Mouse (Mus musculus): ENCODE data around the gene Spx. TPM values are rescaled to one million over a fixed set of nuclear protein-coding genes. Genes with fewer than 3 reads are reported as not detected.

Gene Spx
- polyA plus RNA-seq, 1 experiment from 2014 or later = 0.67 TPM

- H3K36me3 ChIP-seq (ENCODE audit: control insufficient read depth, insufficient read depth, low read length) = no peaks in the 10 kb centered on the region
- 56% methylated on average over 14 of the region's 14 CpGs for WGBS
- H3K27ac ChIP-seq (ENCODE audit: low read length) = no peak overlapping the region
- peak; percentile 71 for ATAC-seq (ENCODE audit: insufficient read depth, low FRiP score)
- no peak overlapping the region for H3K4me3 ChIP-seq (replicated peaks; ENCODE audit: low read length)
- no peaks in the 10 kb centered on the region for H3K27me3 ChIP-seq (ENCODE audit: control insufficient read depth, insufficient read depth, low read length)
- H3K9ac ChIP-seq (ENCODE audit: low read length) = no peak overlapping the region
- H3K9me3 ChIP-seq (replicated peaks; ENCODE audit: control insufficient read depth, low read length) = no peaks in the 10 kb centered on the region
- H3K4me1 ChIP-seq (ENCODE audit: control insufficient read depth, insufficient read depth, low read length) = peaks cover 4% of the 10 kb centered on the region; the same call in 1 of the 2 replicates
- 0 out of 2 replicates have a peak overlapping the region, but pooled peaks have one; percentile 6 for H3K4me2 ChIP-seq (ENCODE audit: low read depth, low read length)
Observed at GRCm38 (mm10) chr6:142459017-142459678, 45.9 kb downstream of the Spx start.

GRCm38 (mm10) chr6:142462194-142462593 lies 49.0 kb downstream of the Spx start:
- Histone ChIP-seq H3K4me3 (replicated peaks; ENCODE audit: low read length) (no peak overlapping the region), H3K4me1 (ENCODE audit: control insufficient read depth, insufficient read depth, low read length) (peaks cover 4% of the 10 kb centered on the region; the same call in 1 of the 2 replicates), H3K9ac (ENCODE audit: low read length) (no peak overlapping the region), H3K27me3 (ENCODE audit: control insufficient read depth, insufficient read depth, low read length) (no peaks in the 10 kb centered on the region), H3K9me3 (replicated peaks; ENCODE audit: control insufficient read depth, low read length) (no peaks in the 10 kb centered on the region), H3K27ac (ENCODE audit: low read length) (no peak overlapping the region), H3K36me3 (ENCODE audit: control insufficient read depth, insufficient read depth, low read length) (no peaks in the 10 kb centered on the region), H3K4me2 (ENCODE audit: low read depth, low read length) (no peak overlapping the region)
- WGBS = 68% methylated on average over 6 of the region's 6 CpGs
- no peak for ATAC-seq (ENCODE audit: insufficient read depth, low FRiP score)

Other genes with a start within 250 kb of the Spx start
- not detected in 2 replicates for gene Slco1a6, start 204.9 kb upstream of the Spx start, polyA plus RNA-seq (2015; fragmentation: Nextera tagmentation; extraction: Ambion mirVana)
- 62.2 and 72.9 TPM in 2 replicates for gene Iapp, start 115.0 kb upstream of the Spx start, polyA plus RNA-seq (2015; fragmentation: Nextera tagmentation; extraction: Ambion mirVana)
- gene Slco1a5, start 90.5 kb upstream of the Spx start, polyA plus RNA-seq (2015; fragmentation: Nextera tagmentation; extraction: Ambion mirVana) = 0.08 and 0.25 TPM in 2 replicates
- gene Pyroxd1, start 67.8 kb upstream of the Spx start, polyA plus RNA-seq (2015; fragmentation: Nextera tagmentation; extraction: Ambion mirVana) = 18.5 and 19.0 TPM in 2 replicates
- 22.8 and 25.9 TPM in 2 replicates for gene Recql, start 26.4 kb upstream of the Spx start, polyA plus RNA-seq (2015; fragmentation: Nextera tagmentation; extraction: Ambion mirVana)
- 84.8 and 91.8 TPM in 2 replicates for gene Golt1b, start 26.2 kb upstream of the Spx start, polyA plus RNA-seq (2015; fragmentation: Nextera tagmentation; extraction: Ambion mirVana)
- gene Gys2, start 59.7 kb downstream of the Spx start, polyA plus RNA-seq (2015; fragmentation: Nextera tagmentation; extraction: Ambion mirVana) = 2.7 and 3.4 TPM in 2 replicates
- 156 and 159 TPM in 2 replicates for gene Ldhb, start 94.5 kb downstream of the Spx start, polyA plus RNA-seq (2015; fragmentation: Nextera tagmentation; extraction: Ambion mirVana)
- 51.8 and 57.9 TPM in 2 replicates for gene Kcnj8, start 158.2 kb downstream of the Spx start, polyA plus RNA-seq (2015; fragmentation: Nextera tagmentation; extraction: Ambion mirVana)